Mouse (Mus musculus) stomach, embryonic 16.5 days (tissue): Measurements from ENCODE around the gene Arhgef3. TPM values are rescaled to one million over a fixed set of nuclear protein-coding genes. Genes with fewer than 3 reads are reported as not detected.
A peak's percentile ranks its signal among the peaks of the same experiment; 100 is the strongest.

ENCODE experiments used
- ATAC-seq: fragments of 200-750 bp; cut with Nextera tagmentation; 2 replicates; pipeline ENCODE4 v1.8.0; 2017; ENCODE audit warnings: moderate number of reproducible peaks, moderate TSS enrichment; ENCODE audit not compliant: insufficient read depth, low FRiP score
- H3K27ac ChIP-seq: fragments of 300-500 bp; sonication (generic); 2 replicates; pipeline ENCODE4 v1.5.1; 2014; ENCODE audit warnings: low read length
- H3K27me3 ChIP-seq: fragments of 300-500 bp; sonication (generic); 2 replicates; pipeline ENCODE4 v1.6.1; 2014; ENCODE audit warnings: low read length, control low read depth, mixed read lengths; ENCODE audit not compliant: control insufficient read depth, insufficient read depth
- H3K36me3 ChIP-seq: fragments of 300-500 bp; sonication (generic); 2 replicates; pipeline ENCODE4 v1.6.1; 2014; ENCODE audit warnings: low read length; ENCODE audit not compliant: control insufficient read depth, insufficient read depth
- H3K4me1 ChIP-seq: fragments of 300-500 bp; sonication (generic); 2 replicates; pipeline ENCODE4 v1.6.1; 2014; ENCODE audit warnings: low read length, control low read depth, mixed read lengths; ENCODE audit not compliant: control insufficient read depth, insufficient read depth
- H3K4me2 ChIP-seq: fragments of 300-500 bp; sonication (generic); 2 replicates; pipeline ENCODE4 v1.6.1; 2014; ENCODE audit warnings: low read depth, low read length, mixed read lengths
- H3K4me3 ChIP-seq: fragments of 300-500 bp; sonication (generic); replicated peaks from 2 replicates; pipeline ENCODE4 v1.5.1; 2014; ENCODE audit warnings: mild to moderate bottlenecking, low read length
- H3K9ac ChIP-seq: fragments of 300-500 bp; sonication (generic); 2 replicates; pipeline ENCODE4 v1.6.1; 2014; ENCODE audit warnings: low read length
- H3K9me3 ChIP-seq: fragments of 300-500 bp; sonication (generic); replicated peaks from 2 replicates; pipeline ENCODE4 v1.6.1; 2016; ENCODE audit warnings: low read length, control low read depth; ENCODE audit not compliant: control insufficient read depth
- WGBS: fragments of 180-500 bp; shearing (Covaris S2); extraction: QIAGEN DNeasy Blood & Tissue Kit; methylation state at CpG from one replicate; pipeline ENCODE4 v1.1.7; 2014; 5-methylcytosine and 5-hydroxymethylcytosine counted together
- polyA plus RNA-seq: library from polyadenylated mRNA; unstranded; fragments of >200 nt; fragmentation: Nextera tagmentation; extraction: Ambion mirVana; gene quantifications from 2 replicates; pipeline ENCODE4 v1.2.1, GENCODE M21; 2015

Arhgef3 gene
- polyA plus RNA-seq, 1 experiment from 2014 or later = 20.9 TPM

- 56% methylated on average over 5 of the region's 5 CpGs for WGBS
- no peak for ATAC-seq
Measured at GRCm38 (mm10) chr14:27185902-27186301, 71.2 kb downstream of the Arhgef3 start.

GRCm38 (mm10) chr14:27186596-27186995 is 71.9 kb downstream of the Arhgef3 start:
- Histone ChIP-seq H3K27me3 (no peaks in the 10 kb centered on the region), H3K9me3 (no peaks in the 10 kb centered on the region), H3K4me3 (no peak overlapping the region), H3K27ac (no peak overlapping the region), H3K4me1 (peaks cover 24% of the 10 kb centered on the region; the same call in 1 of the 2 replicates), H3K36me3 (no peaks in the 10 kb centered on the region), H3K4me2 (no peak overlapping the region), H3K9ac (no peak overlapping the region)
- 66% methylated on average over 4 of the region's 4 CpGs for WGBS
- no peak for ATAC-seq

More at GRCm38 (mm10) chr14:27185902-27186301, 71.2 kb downstream of the Arhgef3 start:
- H3K27ac ChIP-seq = no peak overlapping the region
- H3K4me1 ChIP-seq = peaks cover 24% of the 10 kb centered on the region; the same call in 1 of the 2 replicates
- no peak overlapping the region for H3K4me2 ChIP-seq
- H3K36me3 ChIP-seq = no peaks in the 10 kb centered on the region
- H3K9me3 ChIP-seq = no peaks in the 10 kb centered on the region
- no peaks in the 10 kb centered on the region for H3K27me3 ChIP-seq
- H3K4me3 ChIP-seq = no peak overlapping the region
- no peak overlapping the region for H3K9ac ChIP-seq

GRCm38 (mm10) chr14:27187025-27187424 is 72.3 kb downstream of the Arhgef3 start:
- no peaks in the 10 kb centered on the region for H3K27me3 ChIP-seq
- H3K9me3 ChIP-seq = no peaks in the 10 kb centered on the region
- H3K27ac ChIP-seq = no peak overlapping the region
- no peak overlapping the region for H3K9ac ChIP-seq
- 4% methylated on average over 4 of the region's 4 CpGs for WGBS
- no peak overlapping the region for H3K4me2 ChIP-seq
- peak; percentile 78 for ATAC-seq
- no peak overlapping the region for H3K4me3 ChIP-seq
- H3K4me1 ChIP-seq = peaks cover 21% of the 10 kb centered on the region; the same call in 1 of the 2 replicates
- no peaks in the 10 kb centered on the region for H3K36me3 ChIP-seq

GRCm38 (mm10) chr14:27187885-27188284 is 73.2 kb downstream of the Arhgef3 start:
- H3K4me1 ChIP-seq = peaks cover 13% of the 10 kb centered on the region; the same call in 1 of the 2 replicates
- H3K36me3 ChIP-seq = no peaks in the 10 kb centered on the region
- H3K4me3 ChIP-seq = no peak overlapping the region
- no peaks in the 10 kb centered on the region for H3K9me3 ChIP-seq
- ATAC-seq = no peak
- no peak overlapping the region for H3K4me2 ChIP-seq
- H3K9ac ChIP-seq = no peak overlapping the region
- H3K27ac ChIP-seq = no peak overlapping the region
- H3K27me3 ChIP-seq = no peaks in the 10 kb centered on the region
- WGBS = 82% methylated on average over 4 of the region's 4 CpGs

GRCm38 (mm10) chr14:27192450-27192849 is 77.8 kb downstream of the Arhgef3 start:
- Histone ChIP-seq H3K9me3 (no peaks in the 10 kb centered on the region), H3K4me2 (no peak overlapping the region), H3K4me1 (peaks cover 6% of the 10 kb centered on the region; the same call in 1 of the 2 replicates), H3K36me3 (no peaks in the 10 kb centered on the region), H3K27ac (no peak overlapping the region), H3K9ac (no peak overlapping the region), H3K27me3 (no peaks in the 10 kb centered on the region), H3K4me3 (no peak overlapping the region)
- 23% methylated on average over 3 of the region's 3 CpGs for WGBS
- no peak for ATAC-seq

GRCm38 (mm10) chr14:27196980-27197379 is 82.3 kb downstream of the Arhgef3 start:
- peak; percentile 72 for ATAC-seq
- 57% methylated on average over 8 of the region's 8 CpGs for WGBS
- no peaks in the 10 kb centered on the region for H3K9me3 ChIP-seq
- H3K4me2 ChIP-seq = no peak overlapping the region
- H3K9ac ChIP-seq = no peak overlapping the region
- no peaks in the 10 kb centered on the region for H3K36me3 ChIP-seq
- no peak overlapping the region for H3K27ac ChIP-seq
- no peak overlapping the region for H3K4me3 ChIP-seq
- H3K4me1 ChIP-seq = peaks cover 5% of the 10 kb centered on the region; the same call in 1 of the 2 replicates
- H3K27me3 ChIP-seq = no peaks in the 10 kb centered on the region

- H3K4me1 ChIP-seq = peaks cover 5% of the 10 kb centered on the region; the same call in 1 of the 2 replicates
- H3K9me3 ChIP-seq = no peaks in the 10 kb centered on the region
- H3K9ac ChIP-seq = no peak overlapping the region
- H3K27me3 ChIP-seq = no peaks in the 10 kb centered on the region
- no peak overlapping the region for H3K4me3 ChIP-seq
- no peak for ATAC-seq
- WGBS = 85% methylated on average over 5 of the region's 5 CpGs
- no peak overlapping the region for H3K27ac ChIP-seq
- no peak overlapping the region for H3K4me2 ChIP-seq
- no peaks in the 10 kb centered on the region for H3K36me3 ChIP-seq
Measured at GRCm38 (mm10) chr14:27198490-27199089, 83.9 kb downstream of the Arhgef3 start.

- Histone ChIP-seq H3K4me3 (no peak overlapping the region), H3K9ac (no peak overlapping the region), H3K4me1 (peaks cover 5% of the 10 kb centered on the region; the same call in 1 of the 2 replicates), H3K9me3 (no peaks in the 10 kb centered on the region), H3K27ac (no peak overlapping the region), H3K36me3 (no peaks in the 10 kb centered on the region), H3K4me2 (no peak overlapping the region), H3K27me3 (no peaks in the 10 kb centered on the region)
- ATAC-seq = no peak
- 78% methylated on average over 3 of the region's 3 CpGs for WGBS
Measured at GRCm38 (mm10) chr14:27199119-27199518, 84.4 kb downstream of the Arhgef3 start.

- Histone ChIP-seq H3K27ac (no peak overlapping the region), H3K9me3 (no peaks in the 10 kb centered on the region), H3K36me3 (no peaks in the 10 kb centered on the region), H3K27me3 (no peaks in the 10 kb centered on the region), H3K4me3 (no peak overlapping the region), H3K4me1 (peaks cover 5% of the 10 kb centered on the region; the same call in 1 of the 2 replicates), H3K9ac (no peak overlapping the region), H3K4me2 (no peak overlapping the region)
- 95% methylated on average over 11 of the region's 11 CpGs for WGBS
- ATAC-seq = no peak
Measured at GRCm38 (mm10) chr14:27199870-27200269, 85.2 kb downstream of the Arhgef3 start.
